Mouse (Mus musculus): ENCODE data around the gene Anks1. TPM values are rescaled to one million over a fixed set of nuclear protein-coding genes. Genes with fewer than 3 reads are reported as not detected.
"Not testable (repeated sequence)": the region's sequence is repeated elsewhere in the genome, so short reads cannot be mapped to it uniquely, and the experiment has no call there.

Gene Anks1
- polyA plus RNA-seq, 1 experiment from 2014 or later, result 93.6 TPM

DNA sequence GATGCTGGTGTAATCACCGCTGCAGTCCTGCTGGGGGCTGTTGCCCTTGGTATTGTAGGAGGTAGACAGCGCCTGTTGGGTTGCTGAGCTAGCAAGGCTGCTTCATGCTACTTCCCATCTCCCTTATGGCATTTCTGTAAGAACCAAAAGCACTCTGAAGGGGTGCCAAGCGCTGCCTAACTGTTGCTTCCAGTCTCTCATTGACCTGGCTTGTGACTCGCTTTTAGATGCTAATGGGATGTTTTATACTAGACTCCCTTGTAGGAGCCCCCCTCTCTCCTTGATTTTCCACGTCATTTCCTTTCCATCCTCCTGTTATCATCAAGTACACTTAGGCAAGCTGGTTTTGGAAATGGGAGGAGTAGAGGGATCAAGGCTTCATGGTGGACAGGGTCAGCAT lies 60.8 kb downstream of the Anks1 start:
- Histone ChIP-seq H3K4me2 (replicated peaks) (no peak overlapping the region), H3K27me3 (replicated peaks) (no peaks in the 10 kb centered on the region), H3K9ac (no peak overlapping the region), H3K4me3 (no peak overlapping the region), H3K4me1 (peaks cover 4% of the 10 kb centered on the region; the same call in 1 of the 2 replicates), H3K27ac (no peak overlapping the region), H3K9me3 (no peaks in the 10 kb centered on the region), H3K36me3 (peaks cover 3% of the 10 kb centered on the region; the same call in 1 of the 2 replicates)
- 81% methylated on average over 5 of the region's 5 CpGs for WGBS
- ATAC-seq (ENCODE audit: low FRiP score, low read depth), result no peak

- no peak for ATAC-seq (ENCODE audit: low FRiP score, low read depth)
- Histone ChIP-seq H3K9ac (no peak overlapping the region), H3K4me2 (replicated peaks) (no peak overlapping the region), H3K27ac (no peak overlapping the region), H3K27me3 (replicated peaks) (no peaks in the 10 kb centered on the region), H3K4me1 (peaks cover 4% of the 10 kb centered on the region; the same call in 1 of the 2 replicates), H3K4me3 (no peak overlapping the region), H3K36me3 (peaks cover 7% of the 10 kb centered on the region), H3K9me3 (no peaks in the 10 kb centered on the region)
- 85% methylated on average over 5 of the region's 5 CpGs for WGBS
These were observed 61.2 kb downstream of the Anks1 start for GRCm38 (mm10) chr17:27970305-27970704.

DNA sequence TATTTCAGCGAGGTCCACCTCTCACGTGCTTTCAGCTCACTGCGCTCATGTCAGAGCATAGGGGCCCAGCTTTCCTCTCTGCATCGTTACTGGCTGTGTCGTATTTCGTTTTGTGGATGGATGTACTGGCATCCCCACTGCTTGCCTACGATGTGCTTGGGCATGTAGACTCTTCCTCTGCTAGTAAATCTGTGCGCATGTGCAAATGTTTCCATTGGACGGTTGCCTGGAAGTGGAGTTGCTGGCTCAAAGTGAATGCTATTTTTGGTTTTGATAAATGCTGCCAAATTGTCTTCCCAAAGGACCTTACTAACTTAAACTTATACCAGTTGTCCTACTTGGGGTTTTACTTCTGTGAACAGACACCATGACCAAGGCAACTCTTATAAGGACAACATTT lies 62.4 kb downstream of the Anks1 start:
- Histone ChIP-seq H3K4me3 (no peak overlapping the region), H3K27ac (no peak overlapping the region), H3K9me3 (no peaks in the 10 kb centered on the region), H3K9ac (no peak overlapping the region), H3K4me2 (replicated peaks) (no peak overlapping the region), H3K36me3 (peaks cover 16% of the 10 kb centered on the region), H3K27me3 (replicated peaks) (no peaks in the 10 kb centered on the region), H3K4me1 (peaks cover 4% of the 10 kb centered on the region; the same call in 1 of the 2 replicates)
- 96% methylated on average over 9 of the region's 9 CpGs for WGBS
- ATAC-seq (ENCODE audit: low FRiP score, low read depth), result no peak

GRCm38 (mm10) chr17:27973337-27973736 lies 64.2 kb downstream of the Anks1 start:
- H3K9ac ChIP-seq, result no peak overlapping the region
- no peak overlapping the region for H3K4me2 ChIP-seq (replicated peaks)
- H3K27ac ChIP-seq, result no peak overlapping the region
- WGBS, result 93% methylated on average over 4 of the region's 4 CpGs
- H3K27me3 ChIP-seq (replicated peaks), result no peaks in the 10 kb centered on the region
- ATAC-seq (ENCODE audit: low FRiP score, low read depth), result no peak
- peaks cover 34% of the 10 kb centered on the region for H3K36me3 ChIP-seq
- H3K4me3 ChIP-seq, result no peak overlapping the region
- H3K4me1 ChIP-seq, result peaks cover 4% of the 10 kb centered on the region; the same call in 1 of the 2 replicates
- no peaks in the 10 kb centered on the region for H3K9me3 ChIP-seq

GRCm38 (mm10) chr17:27976266-27976665 lies 67.2 kb downstream of the Anks1 start:
- H3K9ac ChIP-seq, result no peak overlapping the region
- 95% methylated on average over 14 of the region's 14 CpGs for WGBS
- H3K9me3 ChIP-seq, result no peaks in the 10 kb centered on the region
- H3K4me1 ChIP-seq, result no peaks in the 10 kb centered on the region
- ATAC-seq (ENCODE audit: low FRiP score, low read depth), result no peak
- no peak overlapping the region for H3K27ac ChIP-seq
- H3K27me3 ChIP-seq (replicated peaks), result no peaks in the 10 kb centered on the region
- H3K36me3 ChIP-seq, result peaks cover 47% of the 10 kb centered on the region
- H3K4me3 ChIP-seq, result no peak overlapping the region
- H3K4me2 ChIP-seq (replicated peaks), result no peak overlapping the region

DNA sequence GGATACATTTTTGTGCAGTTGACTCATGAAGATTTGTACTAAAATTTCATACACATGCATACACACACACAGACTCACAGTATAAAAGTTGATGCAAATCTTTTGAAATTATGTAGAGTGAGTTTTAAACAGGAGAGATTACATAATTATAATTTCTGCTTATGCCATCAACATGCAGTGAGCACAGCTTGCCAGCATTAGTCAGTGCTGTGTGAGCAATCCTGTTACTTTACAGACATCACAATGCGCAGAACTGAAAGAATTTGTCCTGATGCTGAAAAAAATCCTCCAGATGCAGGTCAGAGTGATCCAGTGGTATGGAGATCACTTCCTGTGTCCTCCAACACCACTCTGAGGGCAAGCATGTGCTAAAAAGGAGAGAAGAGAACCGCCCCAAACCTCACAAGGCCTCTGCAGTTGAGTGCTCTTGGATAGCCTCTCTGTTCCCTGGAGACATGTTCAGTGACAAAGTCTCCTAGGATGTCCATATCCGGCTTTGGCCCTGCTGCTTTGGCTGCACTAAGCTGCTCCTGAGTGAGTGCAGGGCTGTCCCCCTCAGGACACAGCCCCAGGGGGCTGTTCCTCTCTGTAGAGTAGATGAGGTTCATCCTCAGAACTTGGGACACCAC lies 68.0 kb downstream of the Anks1 start:
- no peak overlapping the region for H3K4me2 ChIP-seq (replicated peaks)
- H3K4me3 ChIP-seq, result no peak overlapping the region
- ATAC-seq (ENCODE audit: low FRiP score, low read depth), result no peak
- H3K36me3 ChIP-seq, result peaks cover 47% of the 10 kb centered on the region
- 88% methylated on average over 3 of the region's 3 CpGs for whole genome bisulfite sequencing
- no peak overlapping the region for H3K27ac ChIP-seq
- H3K27me3 ChIP-seq (replicated peaks), result no peaks in the 10 kb centered on the region
- H3K9me3 ChIP-seq, result no peaks in the 10 kb centered on the region
- no peaks in the 10 kb centered on the region for H3K4me1 ChIP-seq
- H3K9ac ChIP-seq, result no peak overlapping the region

GRCm38 (mm10) chr17:27980391-27980955 lies 71.4 kb downstream of the Anks1 start:
- ATAC-seq (ENCODE audit: low FRiP score, low read depth), result no peak
- 96% methylated on average over 3 of the region's 3 CpGs for WGBS
- H3K9ac ChIP-seq, result no peak overlapping the region
- no peaks in the 10 kb centered on the region for H3K9me3 ChIP-seq
- H3K4me3 ChIP-seq, result no peak overlapping the region
- no peak overlapping the region for H3K4me2 ChIP-seq (replicated peaks)
- no peaks in the 10 kb centered on the region for H3K4me1 ChIP-seq
- no peaks in the 10 kb centered on the region for H3K27me3 ChIP-seq (replicated peaks)
- peaks cover 45% of the 10 kb centered on the region for H3K36me3 ChIP-seq
- no peak overlapping the region for H3K27ac ChIP-seq

DNA sequence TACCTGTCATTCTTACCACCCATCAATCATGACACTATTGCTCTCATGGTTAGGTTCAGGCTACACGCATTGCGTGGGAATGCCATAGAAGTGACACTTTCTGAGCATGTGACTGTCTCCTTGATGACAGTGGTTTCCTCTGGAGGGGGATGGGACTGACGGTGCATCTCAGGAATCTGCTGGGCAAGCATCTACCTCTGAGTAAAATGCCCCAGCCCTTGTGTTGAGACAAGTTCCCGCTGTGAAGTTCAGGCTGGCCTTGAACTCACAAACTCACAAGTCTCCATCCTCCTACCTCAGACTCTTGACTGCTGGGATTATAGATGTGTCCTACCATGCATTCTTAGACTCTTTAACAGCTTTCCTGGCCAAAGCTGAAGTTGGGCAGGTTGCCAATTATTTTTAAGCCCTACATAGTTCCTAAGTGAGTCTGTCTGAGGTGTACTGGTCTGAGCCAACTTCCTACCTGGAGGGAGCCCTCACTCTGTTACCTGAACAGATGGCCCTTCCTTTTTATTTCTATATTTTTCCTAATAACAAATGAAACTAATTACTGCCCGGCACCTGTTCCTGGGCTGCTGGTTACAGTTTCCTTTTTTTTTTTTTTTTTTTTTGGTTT lies 72.5 kb downstream of the Anks1 start:
- H3K4me3 ChIP-seq, result no peak overlapping the region
- no peak overlapping the region for H3K27ac ChIP-seq
- H3K9ac ChIP-seq, result no peak overlapping the region
- no peaks in the 10 kb centered on the region for H3K4me1 ChIP-seq
- no peak for ATAC-seq (ENCODE audit: low FRiP score, low read depth)
- H3K27me3 ChIP-seq (replicated peaks), result no peaks in the 10 kb centered on the region
- H3K4me2 ChIP-seq (replicated peaks), result no peak overlapping the region
- 88% methylated on average over 5 of the region's 5 CpGs for WGBS
- peaks cover 46% of the 10 kb centered on the region for H3K36me3 ChIP-seq
- H3K9me3 ChIP-seq, result no peaks in the 10 kb centered on the region

DNA sequence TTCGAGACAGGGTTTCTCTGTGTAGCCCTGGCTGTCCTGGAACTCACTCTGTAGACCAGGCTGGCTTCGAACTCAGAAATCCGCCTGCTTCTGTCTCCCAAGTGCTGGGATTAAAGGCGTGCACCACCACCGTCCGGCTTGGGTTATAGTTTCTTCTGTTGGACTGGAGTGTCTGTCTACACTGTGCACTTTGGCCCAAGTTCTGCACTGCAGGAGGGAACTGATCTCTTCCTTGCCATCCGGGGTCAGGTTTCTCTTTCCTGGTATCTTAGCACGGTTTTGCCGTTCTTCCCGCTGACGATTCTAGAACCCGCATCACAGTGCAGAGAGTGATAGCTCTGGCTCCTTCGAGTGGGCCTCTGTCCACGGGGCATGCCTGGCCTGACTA lies 73.0 kb downstream of the Anks1 start:
- H3K9ac ChIP-seq; H3K4me1 ChIP-seq; H3K27me3 ChIP-seq (replicated peaks); H3K4me2 ChIP-seq (replicated peaks); H3K27ac ChIP-seq; H3K9me3 ChIP-seq; H3K4me3 ChIP-seq; ATAC-seq (ENCODE audit: low FRiP score, low read depth): not testable (repeated sequence)
- WGBS, result 94% methylated on average over 13 of the region's 14 CpGs
- H3K36me3 ChIP-seq, result peaks cover 45% of the 10 kb centered on the region

DNA sequence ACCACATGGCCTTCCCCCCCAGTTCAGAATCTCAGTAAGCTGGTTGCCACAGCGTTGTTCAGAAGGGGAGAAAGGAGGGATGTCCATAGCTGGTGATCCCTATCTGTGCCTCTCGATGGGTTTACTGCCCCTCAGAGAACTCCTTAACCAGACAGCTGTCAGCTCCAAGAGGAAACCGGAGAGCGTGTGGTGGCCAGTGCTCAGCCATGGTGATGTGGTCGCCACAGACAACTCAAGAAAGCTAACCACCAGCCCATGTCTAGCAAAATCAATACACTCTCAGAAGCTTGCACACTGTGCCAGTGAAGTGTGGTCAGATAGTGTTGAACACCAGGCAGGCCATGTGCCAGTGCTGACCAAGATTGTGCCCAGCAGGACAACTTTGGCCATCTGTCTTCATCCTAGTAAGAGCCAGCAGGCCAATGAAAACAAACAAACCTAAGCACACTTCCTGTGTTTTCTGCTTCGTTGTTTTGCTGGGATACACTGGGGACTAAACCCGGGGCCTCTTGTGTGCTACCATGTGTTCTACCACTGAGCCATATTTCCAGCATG lies 73.7 kb downstream of the Anks1 start:
- H3K4me1 ChIP-seq, result no peaks in the 10 kb centered on the region
- H3K27ac ChIP-seq, result no peak overlapping the region
- no peaks in the 10 kb centered on the region for H3K9me3 ChIP-seq
- no peak overlapping the region for H3K4me3 ChIP-seq
- H3K4me2 ChIP-seq (replicated peaks), result no peak overlapping the region
- H3K36me3 ChIP-seq, result peaks cover 42% of the 10 kb centered on the region
- 83% methylated on average over 7 of the region's 7 CpGs for WGBS
- no peaks in the 10 kb centered on the region for H3K27me3 ChIP-seq (replicated peaks)
- ATAC-seq (ENCODE audit: low FRiP score, low read depth), result no peak
- H3K9ac ChIP-seq, result no peak overlapping the region

GRCm38 (mm10) chr17:27984421-27984820 lies 75.3 kb downstream of the Anks1 start:
- WGBS, result 94% methylated on average over 12 of the region's 12 CpGs
- Histone ChIP-seq H3K27ac (no peak overlapping the region), H3K27me3 (replicated peaks) (no peaks in the 10 kb centered on the region), H3K36me3 (peaks cover 39% of the 10 kb centered on the region), H3K9me3 (no peaks in the 10 kb centered on the region), H3K9ac (no peak overlapping the region), H3K4me3 (no peak overlapping the region), H3K4me1 (no peaks in the 10 kb centered on the region), H3K4me2 (replicated peaks) (no peak overlapping the region)
- no peak for ATAC-seq (ENCODE audit: low FRiP score, low read depth)

GRCm38 (mm10) chr17:27986106-27986505 lies 77.0 kb downstream of the Anks1 start:
- no peak for ATAC-seq (ENCODE audit: low FRiP score, low read depth)
- peaks cover 36% of the 10 kb centered on the region for H3K36me3 ChIP-seq
- 97% methylated on average over 19 of the region's 19 CpGs for WGBS

More at GRCm38 (mm10) chr17:27986106-27986505, 77.0 kb downstream of the Anks1 start:
- Histone ChIP-seq H3K4me3 (no peak overlapping the region), H3K4me1 (no peaks in the 10 kb centered on the region), H3K27ac (no peak overlapping the region), H3K27me3 (replicated peaks) (no peaks in the 10 kb centered on the region), H3K9ac (no peak overlapping the region), H3K4me2 (replicated peaks) (no peak overlapping the region), H3K9me3 (no peaks in the 10 kb centered on the region)

All from neural tube, embryonic 12.5 days (tissue).